Mouse (Mus musculus) heart, adult 8-10 months (tissue): ENCODE data around the gene Hmces. TPM values are rescaled to one million over a fixed set of nuclear protein-coding genes. Genes with fewer than 3 reads are reported as not detected.
A peak's percentile ranks its signal among the peaks of the same experiment; 100 is the strongest.

Source experiments
- DNase-seq: peaks from one replicate; pipeline ENCODE4 v3.0.0; 2022; ENCODE audit warnings: low spot score
- total RNA-seq, 4 experiments: library from RNA; stranded (reverse); gene quantifications; 2 replicates each; pipeline ENCODE4 v1.2.4; 2022

Hmces gene
- total RNA-seq = 1 to 10 TPM; 7.8 to 9.4 (median 9.1) TPM

- peak; percentile 49 for DNase-seq
Observed at GRCm38 (mm10) chr6:87913661-87914325, at the start of gene Hmces. Gene Hmces (plus strand): TSS chr6:87913935.

GRCm38 (mm10) chr6:87866211-87866610 lies 47.5 kb upstream of the Hmces start:
- DNase-seq = no peak

GRCm38 (mm10) chr6:87867256-87867655 lies 46.5 kb upstream of the Hmces start:
- DNase-seq = no peak

DNA sequence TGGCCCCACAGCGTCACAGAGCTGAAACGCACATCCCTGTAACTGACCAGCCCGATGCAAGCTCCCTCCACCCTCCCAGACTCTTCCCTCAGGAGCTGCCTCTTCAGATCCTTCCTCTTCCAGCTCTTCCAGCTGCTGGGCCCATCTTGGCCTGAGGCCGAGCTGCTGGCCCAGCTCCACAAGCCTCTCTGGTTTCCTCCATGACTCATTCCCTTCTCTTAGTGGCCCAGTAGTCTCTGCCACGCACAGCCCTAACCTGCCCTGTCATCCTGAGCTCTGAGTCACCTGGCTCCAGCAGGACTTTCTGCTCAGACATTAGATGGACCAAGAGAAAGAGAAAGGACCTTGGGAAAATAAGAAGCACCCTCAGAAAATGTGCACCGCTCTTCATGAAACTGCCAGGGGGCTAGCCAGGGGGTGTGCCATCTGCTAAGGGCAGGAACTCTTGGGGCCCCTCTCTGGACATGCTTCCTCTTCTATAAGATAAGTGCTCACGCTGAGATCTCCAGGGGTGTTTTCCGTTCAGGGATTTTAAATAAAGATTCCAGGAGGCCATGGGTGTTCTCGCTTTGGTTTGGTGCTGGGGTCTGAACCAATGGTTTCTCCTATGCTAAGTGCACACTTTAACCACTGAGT lies 44.7 kb upstream of the Hmces start:
- DNase-seq = peak; percentile 79

- no peak for DNase-seq
Observed at GRCm38 (mm10) chr6:87870440-87870839, 43.3 kb upstream of the Hmces start.

DNA sequence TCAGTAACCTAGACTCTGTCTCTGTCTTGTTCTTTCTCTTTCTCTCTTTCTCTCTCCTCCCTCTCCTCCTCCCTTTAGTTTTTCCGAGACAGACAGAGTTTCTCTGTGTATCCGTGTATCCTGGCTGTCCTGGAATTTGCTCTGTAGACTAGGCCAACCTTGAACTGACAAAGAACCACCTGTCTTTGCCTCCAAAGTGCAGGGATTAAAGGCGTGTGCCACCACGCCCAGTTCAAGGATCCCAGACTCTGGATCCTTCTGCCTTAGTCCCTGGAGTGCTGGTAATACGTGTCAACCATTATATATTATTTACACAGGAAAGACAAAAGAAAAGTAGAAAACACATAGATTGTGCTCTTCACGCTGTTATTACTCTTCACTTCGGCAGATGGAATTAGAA lies 42.5 kb upstream of the Hmces start:
- DNase-seq = no peak

GRCm38 (mm10) chr6:87873104-87873503 lies 40.6 kb upstream of the Hmces start:
- peak; percentile 64 for DNase-seq

DNA sequence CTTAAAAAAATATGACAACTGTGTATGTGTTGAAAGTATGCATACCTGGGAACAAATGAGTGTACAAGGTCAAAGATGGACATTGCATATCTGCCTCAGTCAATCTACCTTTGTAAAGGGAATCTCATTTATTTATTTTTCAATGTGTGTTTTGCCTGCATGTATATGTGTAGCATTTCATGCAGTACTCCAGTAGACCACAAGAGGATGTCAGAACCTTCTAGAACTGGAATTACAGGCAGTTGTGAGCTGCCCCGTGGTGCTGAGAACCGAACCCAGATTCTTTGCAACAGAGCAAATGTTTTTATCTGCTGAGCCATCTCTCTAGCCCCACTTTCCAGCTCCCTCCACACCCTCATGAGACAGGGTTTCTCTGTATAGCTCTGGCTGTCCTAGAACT lies 39.8 kb upstream of the Hmces start:
- no peak for DNase-seq

DNA sequence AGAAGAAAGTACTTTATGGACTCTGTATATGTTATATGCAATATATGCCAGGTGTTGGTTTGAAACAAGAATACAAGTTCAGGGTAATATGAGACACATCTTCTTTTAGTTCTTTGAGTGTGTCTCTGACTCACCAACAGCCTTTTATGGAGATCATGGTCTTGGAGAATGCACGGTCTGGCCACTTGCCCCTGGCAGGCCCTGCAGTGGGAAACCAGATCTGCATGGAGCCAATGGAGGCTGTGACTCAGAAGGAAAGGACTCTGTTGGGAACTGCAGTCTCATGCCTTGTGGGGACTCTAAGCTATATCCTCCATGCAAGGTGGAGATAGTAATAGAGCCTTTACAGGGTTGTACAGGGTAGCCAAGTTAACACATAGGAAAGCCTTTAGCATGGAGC lies 38.7 kb upstream of the Hmces start:
- DNase-seq = peak; percentile 79

- no peak for DNase-seq
Observed at GRCm38 (mm10) chr6:87875562-87875961, 38.2 kb upstream of the Hmces start.

DNA sequence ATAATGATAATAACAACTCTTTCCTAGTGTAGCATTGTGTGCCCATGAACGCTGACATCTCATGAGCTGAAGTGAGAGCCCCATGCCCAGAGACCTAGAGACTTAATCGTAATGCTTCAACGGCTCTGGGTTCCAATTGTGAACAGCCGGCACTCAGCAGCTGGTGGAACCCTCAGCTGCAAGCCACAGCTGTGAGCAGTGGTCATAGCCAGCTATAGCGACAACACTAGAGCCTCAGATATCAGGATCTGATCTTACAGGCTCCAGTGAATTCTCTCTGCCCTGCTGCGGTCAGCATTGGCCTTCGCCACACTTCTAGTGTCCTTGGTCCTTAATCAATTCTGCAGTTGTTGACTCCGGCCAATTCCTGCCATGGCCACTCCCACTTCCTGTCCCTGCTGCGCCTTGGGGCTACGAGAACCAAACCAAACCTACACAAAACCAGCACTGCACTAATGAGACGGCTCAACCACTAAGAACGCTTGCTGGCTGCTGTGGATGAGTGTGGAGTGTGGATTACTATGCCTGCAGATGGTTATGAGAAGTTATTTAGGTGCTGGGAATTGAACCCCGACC lies 37.6 kb upstream of the Hmces start:
- peak; percentile 74 for DNase-seq

DNA sequence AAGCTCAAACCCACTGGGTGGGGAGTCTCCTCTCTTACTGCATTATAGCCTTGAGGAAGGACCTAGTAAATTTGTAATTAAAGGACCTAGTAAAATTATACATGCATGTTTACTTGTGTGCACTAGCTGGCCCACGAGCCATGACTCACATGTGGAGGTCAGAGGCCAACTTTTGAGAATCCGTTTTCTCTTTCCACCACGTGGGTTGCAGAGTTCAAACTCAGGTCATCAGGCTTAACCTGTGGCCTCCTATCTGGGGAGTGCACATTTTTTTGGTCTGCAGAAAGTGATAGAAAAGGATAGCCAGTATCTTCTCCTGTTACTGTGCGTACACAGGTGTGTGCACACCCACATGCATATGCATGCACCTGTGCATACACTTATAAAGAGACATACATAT lies 34.7 kb upstream of the Hmces start:
- DNase-seq = no peak

DNA sequence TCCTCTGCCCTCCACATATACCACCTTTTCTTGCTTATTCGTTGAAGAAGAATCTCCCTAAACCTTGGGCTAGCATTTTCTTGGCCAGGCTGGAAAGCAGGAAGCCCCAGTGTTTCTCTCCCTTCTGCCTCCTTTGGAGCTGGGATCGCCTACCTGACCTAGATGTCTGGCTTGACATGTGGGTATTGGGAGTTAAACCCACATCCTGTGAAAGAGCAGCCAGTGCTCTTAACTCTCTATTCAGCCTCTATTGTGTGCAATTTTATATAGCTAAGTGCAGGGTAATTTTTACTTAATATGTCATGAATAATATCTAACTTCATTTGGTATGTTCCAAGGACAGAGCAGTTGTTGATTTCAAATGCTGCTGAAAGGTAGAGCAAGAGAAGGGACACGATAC lies 34.1 kb upstream of the Hmces start:
- no peak for DNase-seq

GRCm38 (mm10) chr6:87882221-87882620 lies 31.5 kb upstream of the Hmces start:
- no peak for DNase-seq

DNA sequence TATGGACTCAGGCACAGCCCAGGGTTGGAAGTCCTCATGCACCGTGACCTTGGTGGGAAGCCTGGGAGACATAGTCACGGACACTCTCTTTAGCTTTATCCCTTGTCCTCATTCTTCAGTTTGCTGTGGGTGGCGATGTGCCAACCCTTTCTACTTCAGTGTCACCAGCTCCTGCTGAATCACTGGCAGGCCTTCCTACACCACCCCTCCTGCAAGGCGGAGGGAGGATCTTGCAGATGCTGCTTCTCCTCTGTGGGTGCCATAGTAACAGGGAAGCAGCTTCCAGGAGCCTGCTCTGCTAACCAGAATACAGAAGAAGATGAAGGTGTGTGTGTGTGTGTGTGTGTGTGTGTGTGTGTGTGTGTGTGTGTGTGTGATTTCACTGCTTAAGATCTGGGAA lies 30.9 kb upstream of the Hmces start:
- DNase-seq = no peak

GRCm38 (mm10) chr6:87886721-87887120 lies 27.0 kb upstream of the Hmces start:
- DNase-seq = no peak

DNA sequence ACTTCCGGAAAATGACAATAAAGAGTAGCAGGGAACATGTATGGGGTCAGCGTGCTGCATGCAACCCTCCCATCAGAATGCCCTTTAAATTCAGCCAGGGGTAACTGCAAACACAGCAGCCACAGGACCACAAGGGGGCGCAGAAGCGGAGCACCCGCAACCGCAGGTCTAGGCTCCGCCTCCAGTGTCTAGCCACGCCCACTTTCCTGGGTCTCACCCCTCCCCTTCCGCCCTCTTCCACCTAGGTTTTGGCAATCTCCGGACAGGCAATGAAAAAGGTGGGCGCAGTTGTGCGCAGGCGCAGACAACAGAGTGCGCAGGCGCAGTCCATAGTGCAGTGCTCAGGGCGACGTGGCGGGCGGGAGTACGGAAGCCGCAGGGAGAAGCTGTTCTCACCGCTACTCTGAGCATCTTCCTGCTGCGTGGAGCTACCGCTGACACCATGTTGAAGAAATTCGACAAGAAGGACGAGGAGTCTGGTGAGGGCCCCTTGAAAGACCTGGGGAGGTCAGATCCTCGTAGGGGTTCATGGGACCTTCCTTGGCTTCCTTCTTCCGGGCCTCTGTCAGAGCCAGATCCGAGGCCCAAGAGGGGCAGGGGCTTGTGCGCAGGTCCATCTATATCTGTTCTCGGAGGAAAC lies 26.0 kb upstream of the Hmces start, which contains the start of gene Copg1:
Gene Copg1, plus strand, starts transcription at position 221 of the 640 bp plus-strand sequence.
- peak; percentile 100 for DNase-seq

DNA sequence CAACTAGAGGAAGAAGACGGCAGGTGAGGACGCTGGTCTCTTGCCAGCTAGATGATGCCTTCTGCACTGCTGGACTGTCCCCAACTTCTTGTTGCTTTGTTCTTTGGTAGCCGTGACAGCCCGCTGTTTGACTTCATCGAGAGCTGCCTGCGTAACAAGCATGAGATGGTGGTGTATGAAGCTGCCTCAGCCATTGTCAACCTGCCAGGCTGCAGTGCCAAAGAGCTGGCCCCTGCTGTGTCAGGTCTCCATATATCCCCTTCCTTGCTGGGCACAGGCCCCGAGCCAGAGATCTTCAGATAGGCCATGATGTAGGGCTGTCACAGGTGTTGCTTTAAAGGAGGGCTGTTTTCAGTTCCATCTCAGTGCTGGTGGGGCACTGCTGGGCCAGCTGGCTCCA lies 19.8 kb upstream of the Hmces start:
- no peak for DNase-seq

DNA sequence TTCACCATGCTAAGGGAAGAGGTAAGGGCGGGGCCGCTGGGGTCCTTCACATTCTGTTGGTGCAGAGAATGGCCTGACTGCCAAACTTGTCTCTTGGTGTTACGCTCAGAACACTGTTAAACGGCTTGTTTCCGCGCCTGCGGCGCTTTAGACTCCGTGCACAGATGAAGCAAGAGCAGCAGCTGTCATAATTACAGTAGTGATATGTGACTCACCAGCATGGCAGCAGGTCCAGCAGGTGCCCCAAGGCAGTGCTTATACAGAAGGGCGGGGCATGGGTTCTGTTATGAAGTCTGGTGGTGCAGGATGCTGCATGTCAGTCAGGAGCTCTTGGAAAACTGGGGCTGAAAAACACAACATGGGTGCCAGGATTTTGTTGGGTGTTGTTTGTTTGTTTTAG lies 15.7 kb upstream of the Hmces start:
- DNase-seq = no peak

DNA sequence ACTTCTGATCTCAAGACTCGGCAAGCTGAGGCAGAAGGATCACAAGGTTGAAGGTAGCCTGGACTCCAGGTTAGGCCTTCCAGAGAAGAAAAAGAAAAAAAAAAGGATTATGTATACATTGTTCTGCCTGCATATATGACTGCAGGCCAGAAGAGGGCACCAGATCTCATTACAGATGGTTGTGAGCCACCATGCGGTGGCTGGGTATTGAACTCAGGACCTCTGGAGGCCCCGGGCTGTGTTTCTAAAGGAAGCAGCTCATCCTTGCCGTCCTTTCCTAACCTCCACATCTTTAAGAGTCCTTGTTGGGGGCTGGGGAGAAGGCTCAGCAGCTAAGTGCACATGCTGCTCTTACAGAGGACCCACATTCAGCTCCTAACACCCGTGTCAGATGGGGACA lies 7.1 kb upstream of the Hmces start:
- no peak for DNase-seq

DNA sequence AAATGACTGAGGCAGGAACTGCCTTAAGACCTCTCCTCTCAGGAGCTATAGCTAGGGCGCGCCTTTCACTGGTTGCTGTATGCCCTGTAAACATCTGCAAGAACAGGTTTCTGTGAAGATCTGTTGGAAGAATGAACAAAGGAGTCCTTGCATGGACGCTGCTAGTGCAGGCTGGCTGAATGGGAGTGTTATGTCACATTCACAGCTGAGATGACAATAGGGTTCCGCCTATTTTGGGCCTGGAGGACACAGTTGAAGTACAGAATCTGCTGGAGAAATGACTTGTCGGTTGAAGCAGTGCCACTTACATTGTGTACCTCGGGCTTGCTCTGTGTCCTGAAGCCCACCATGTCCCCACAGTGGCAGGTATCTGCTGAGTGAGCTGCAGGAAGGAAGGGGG lies 4.6 kb upstream of the Hmces start:
- DNase-seq = no peak

- DNase-seq = no peak
Observed at GRCm38 (mm10) chr6:87911559-87911958, 2.2 kb upstream of the Hmces start.
